Mouse (Mus musculus): Measurements from ENCODE around the gene Slamf1.

The Slamf1 gene

GRCm38 (mm10) chr1:171766898-171767297 lies at the start of gene Slamf1:
Slamf1 (plus strand) TSS chr1:171767127.
- DNase-seq (ENCODE audit: low spot score), result no peak

DNA sequence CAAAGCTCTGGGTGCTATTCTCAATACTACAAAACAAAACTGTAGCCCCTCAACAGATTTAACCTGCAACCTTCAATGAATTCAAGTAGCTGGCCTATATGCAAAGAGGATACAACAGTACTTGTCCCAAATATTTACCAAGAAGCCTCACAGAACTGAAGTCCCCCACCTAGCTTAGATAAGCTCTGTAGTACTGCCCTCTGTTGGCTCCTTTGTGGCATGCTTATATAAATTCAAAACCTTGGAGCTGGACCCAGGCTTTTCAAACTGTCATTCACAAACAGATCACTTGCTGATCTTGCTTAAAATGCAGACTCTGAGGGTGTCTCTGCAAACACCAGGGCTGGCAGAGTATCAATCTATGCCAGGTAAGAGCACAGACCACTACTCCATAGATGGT lies 35.7 kb upstream of the Slamf1 start:
- no peak for DNase-seq (ENCODE audit: low spot score)

DNA sequence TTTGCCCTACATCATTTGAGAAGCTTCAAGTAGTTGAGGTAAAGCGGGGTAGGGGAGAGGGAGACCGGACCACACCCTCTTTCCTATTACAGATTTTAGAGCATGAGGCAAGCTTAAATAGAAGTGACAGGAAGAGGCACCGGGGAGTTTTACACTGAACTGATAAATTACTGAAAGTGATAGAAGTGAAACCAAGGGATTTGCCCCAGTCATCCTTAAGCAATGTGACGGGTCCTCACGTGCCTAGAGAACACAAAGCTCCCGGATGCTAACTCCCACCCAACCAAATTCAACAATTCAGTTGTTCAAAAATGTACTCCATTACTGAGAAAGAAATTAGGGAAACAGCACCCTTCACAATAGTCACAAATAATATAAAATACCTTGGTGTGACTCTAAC lies 32.0 kb upstream of the Slamf1 start:
- DNase-seq (ENCODE audit: low spot score), result no peak

- DNase-seq (ENCODE audit: low spot score), result no peak
These were observed 18.6 kb upstream of the Slamf1 start for GRCm38 (mm10) chr1:171748127-171748969.

DNA sequence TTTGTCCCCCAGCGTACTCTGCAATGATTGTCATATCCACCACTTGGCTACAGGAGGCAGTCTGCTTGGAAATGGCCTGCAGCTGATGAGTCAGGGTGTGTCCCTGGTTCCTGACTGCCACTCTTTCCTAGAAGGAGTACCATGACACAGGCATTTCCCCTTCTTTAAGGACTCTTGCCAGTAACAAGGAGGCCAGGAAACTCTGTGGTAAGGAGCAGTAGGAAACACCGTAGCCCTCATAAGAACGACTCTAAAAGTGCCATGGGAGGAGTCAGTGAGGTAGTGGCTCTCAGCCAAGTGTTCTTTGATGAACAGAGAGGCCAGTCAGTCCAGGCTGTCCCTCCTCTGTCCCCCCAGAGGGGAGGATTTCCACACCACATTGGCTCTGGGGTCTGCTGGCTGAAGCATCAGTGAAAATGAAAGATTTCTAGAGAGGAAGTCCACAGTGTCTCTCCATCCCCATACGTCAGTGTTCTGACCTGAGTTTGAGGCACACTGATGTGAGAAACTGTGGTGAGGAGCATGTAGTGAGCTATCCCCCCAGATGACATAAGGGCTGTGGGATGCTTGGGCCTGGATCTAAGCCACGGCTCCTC lies 5.0 kb upstream of the Slamf1 start:
- DNase-seq (ENCODE audit: low spot score), result no peak

GRCm38 (mm10) chr1:171770996-171771395 lies 4.1 kb downstream of the Slamf1 start:
- DNase-seq (ENCODE audit: low spot score), result no peak

DNA sequence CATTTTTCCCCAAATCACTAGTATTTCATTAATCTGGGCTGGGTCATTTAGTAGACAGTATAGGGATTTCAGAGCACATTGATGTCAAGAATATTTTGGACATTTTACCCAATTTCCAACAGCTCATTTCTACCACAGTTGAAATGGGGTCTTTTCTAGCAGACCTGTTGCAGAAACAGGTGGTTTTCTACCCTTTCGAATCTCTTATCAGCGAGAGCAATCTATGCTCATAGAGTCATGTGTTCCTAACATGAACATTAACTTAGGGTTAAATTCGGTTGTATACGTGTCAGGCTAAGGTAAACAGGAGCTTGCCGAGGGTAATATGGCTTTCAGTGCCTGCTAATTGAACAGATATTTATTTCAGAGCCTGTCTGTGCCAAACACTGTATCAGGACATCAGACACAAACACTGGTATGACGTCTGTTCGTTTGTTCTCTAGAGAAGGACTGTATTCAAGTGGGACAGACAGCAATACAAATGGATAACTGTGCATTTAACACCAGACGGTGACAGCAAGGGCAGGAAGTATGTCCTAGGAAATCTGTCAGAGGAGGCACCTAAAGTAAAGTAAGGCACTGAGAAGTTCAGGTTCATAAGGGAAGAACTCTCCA lies 5.3 kb downstream of the Slamf1 start:
- no peak for DNase-seq (ENCODE audit: low spot score)

DNA sequence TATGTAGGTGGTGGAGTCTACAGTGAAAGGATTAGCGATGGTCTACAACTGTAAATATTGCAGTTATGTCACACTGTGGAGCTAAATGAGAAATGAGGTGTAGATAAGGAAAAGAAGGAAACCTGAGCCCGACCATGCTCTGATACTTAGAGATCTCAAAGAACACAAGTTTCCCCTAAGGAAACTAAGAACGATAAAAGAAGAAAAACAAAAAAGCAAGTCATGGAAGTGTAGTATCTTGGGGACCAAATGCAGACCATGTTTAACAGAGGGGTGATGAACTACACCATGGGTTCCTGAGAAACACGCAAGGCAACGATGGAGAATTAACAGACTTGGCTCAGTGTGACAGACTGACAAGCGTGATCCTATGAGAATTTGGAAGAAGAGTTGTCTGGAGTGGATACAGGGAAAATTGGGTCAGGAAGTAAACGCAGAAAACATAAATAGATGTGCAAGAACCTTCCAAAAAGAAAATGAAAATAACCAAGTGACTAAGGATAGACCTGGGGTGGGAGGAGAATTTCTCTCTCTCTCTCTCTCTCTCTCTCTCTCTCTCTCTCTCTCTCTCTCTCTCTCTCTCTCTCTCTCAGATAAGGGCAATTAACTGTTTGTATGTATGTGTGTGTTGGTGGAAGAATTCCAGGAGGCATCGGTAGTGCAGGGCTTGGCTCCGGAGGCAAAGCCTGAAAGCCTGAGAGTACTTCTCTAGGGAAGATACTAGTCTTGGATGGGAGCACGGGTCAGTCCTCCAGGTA lies 6.5 kb downstream of the Slamf1 start:
- no peak for DNase-seq (ENCODE audit: low spot score)

DNA sequence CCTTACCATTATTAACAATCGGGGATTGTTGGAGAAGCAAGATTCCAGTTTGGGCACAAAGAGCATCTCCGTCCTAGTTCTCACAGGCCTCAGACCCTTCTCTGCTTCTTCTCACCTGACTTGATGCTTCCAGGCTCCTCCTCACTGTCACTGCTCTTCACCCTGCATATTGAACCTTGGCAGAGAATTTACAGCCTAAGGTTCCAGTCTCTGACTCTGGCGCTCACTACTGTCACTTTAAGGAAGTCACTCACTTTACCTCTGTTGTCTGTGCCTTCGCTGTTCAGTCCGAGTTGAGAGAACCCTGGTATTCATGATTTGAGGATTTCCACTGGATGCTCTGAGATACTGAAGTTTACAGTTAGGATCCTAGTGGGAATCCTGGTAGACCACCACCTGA lies 7.3 kb downstream of the Slamf1 start:
- DNase-seq (ENCODE audit: low spot score), result no peak

DNA sequence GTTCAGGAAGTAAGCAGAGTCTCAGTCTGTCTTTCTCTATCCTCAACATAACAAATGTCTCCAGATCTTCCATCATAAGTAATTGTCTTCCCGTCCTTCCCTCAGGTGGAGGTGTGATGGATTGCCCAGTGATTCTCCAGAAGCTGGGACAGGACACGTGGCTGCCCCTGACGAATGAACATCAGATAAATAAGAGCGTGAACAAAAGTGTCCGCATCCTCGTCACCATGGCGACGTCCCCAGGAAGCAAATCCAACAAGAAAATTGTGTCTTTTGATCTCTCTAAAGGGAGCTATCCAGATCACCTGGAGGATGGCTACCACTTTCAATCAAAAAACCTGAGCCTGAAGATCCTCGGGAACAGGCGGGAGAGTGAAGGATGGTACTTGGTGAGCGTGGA lies 7.8 kb downstream of the Slamf1 start:
- no peak for DNase-seq (ENCODE audit: low spot score)

- no peak for DNase-seq (ENCODE audit: low spot score)
These were observed 8.9 kb downstream of the Slamf1 start for GRCm38 (mm10) chr1:171775781-171776180.

DNA sequence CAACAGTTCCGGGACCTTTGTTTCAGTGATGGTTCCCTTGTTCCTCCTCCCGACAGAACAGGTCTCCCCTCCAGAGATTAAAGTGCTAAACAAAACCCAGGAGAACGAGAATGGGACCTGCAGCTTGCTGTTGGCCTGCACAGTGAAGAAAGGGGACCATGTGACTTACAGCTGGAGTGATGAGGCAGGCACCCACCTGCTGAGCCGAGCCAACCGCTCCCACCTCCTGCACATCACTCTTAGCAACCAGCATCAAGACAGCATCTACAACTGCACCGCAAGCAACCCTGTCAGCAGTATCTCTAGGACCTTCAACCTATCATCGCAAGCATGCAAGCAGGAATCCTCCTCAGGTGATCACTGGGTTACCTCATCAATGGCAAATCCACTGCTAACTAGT lies 10.1 kb downstream of the Slamf1 start:
- no peak for DNase-seq (ENCODE audit: low spot score)

- DNase-seq (ENCODE audit: low spot score), result no peak
These were observed 15.5 kb downstream of the Slamf1 start for GRCm38 (mm10) chr1:171782287-171782915.

GRCm38 (mm10) chr1:171785871-171786270 lies 18.9 kb downstream of the Slamf1 start:
- no peak for DNase-seq (ENCODE audit: low spot score)

GRCm38 (mm10) chr1:171787281-171788015 lies 20.5 kb downstream of the Slamf1 start:
- DNase-seq (ENCODE audit: low spot score), result no peak

DNA sequence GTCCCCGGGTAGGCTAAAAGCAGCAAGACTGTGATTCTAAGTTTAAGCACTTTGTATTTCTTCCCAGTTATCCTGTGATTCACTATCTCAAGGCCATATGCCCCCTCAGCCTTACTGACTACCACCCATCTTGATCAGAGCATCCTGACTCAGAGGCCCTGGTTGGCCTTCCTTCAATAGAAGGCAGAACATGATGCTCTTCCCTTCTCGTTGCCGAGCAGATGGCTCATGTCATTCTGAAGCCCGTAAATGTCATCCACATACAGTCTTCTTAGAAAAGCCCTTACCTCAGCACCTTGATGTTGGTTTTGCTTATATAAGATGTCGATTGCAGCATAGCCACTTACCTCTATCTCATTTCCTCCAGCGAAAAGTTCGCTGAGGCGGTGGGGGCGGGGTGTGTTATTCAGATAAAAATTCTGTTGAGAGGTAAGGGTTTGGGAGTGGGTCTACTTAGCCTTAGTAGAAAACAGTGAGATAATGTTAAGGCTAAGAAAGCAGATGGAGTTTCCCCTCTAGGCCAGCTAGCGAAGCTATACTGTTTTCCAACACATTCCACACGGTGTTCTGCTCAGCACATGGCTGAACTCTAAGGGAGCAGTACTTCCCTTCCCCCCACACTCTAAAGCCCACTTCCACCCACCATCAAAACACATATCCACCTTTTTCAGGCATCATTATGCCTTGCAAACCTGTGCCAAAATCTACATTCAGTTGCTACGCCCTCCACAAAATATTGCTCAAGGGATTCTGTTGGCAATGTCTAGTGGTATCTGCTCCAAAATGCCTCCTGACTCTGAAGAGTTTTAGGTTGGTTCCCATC lies 21.7 kb downstream of the Slamf1 start:
- DNase-seq (ENCODE audit: low spot score), result no peak

- no peak for DNase-seq (ENCODE audit: low spot score)
These were observed 22.5 kb downstream of the Slamf1 start for GRCm38 (mm10) chr1:171789407-171789806.

- no peak for DNase-seq (ENCODE audit: low spot score)
These were observed 24.6 kb downstream of the Slamf1 start for GRCm38 (mm10) chr1:171791491-171791890.

DNA sequence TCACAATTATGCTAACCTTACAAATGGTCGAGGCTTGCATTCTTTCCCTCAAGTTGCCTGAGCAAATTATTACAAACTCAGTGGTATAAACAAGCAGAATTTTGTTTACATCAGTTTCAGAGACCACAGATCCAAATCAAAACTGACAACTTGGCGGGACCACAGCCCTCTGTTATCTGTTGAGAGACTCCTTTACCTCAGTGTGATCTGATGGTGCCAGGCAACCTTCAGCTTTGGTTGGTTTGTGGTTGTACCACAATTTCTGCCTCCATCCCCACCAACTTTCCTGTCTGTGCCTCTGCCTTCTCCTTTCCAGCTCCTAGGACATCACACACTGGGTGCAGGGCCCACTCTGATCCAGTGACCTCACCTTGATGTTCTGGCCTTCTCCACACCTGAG lies 29.3 kb downstream of the Slamf1 start:
- DNase-seq (ENCODE audit: low spot score), result no peak

DNA sequence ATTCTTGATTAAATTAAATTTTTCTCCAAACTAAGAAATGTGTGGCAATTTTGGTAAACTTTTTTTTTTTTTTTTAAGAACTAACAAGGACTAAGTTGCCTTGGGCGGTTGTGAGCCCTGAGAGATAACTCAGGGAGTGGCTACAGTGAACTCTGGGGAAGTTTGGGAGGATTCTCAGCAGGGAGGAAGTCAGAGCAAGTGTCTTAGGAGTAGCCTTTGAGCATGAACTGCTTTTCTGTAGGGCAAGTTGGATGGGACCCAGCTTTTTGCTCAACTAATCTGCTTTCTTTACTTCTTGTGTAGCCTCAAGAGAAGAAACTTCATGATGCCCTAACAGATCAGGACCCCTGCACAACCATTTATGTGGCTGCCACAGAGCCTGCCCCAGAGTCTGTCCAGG lies 30.9 kb downstream of the Slamf1 start:
- no peak for DNase-seq (ENCODE audit: low spot score)

Data from adipocyte (in vitro differentiated cells).